Mouse (Mus musculus) cerebellum, adult 18-20 months (tissue): ENCODE results near the gene Cdc27.
"Not testable (repeated sequence)": the region's sequence is repeated elsewhere in the genome, so short reads cannot be mapped to it uniquely, and the experiment has no call there.

ENCODE experiments used
- DNase-seq, 2 experiments: peaks; one replicate each; pipeline ENCODE4 v3.0.0; 2021

The Cdc27 gene

GRCm38 (mm10) chr11:104550406-104550974 lies at the start of gene Cdc27, which contains the start of gene Myl4:
TSS of gene Cdc27 (minus strand) at chr11:104550620.
TSS of gene Myl4 (plus strand) at chr11:104550663.
- peak; percentile 93 to 100 for DNase-seq

- DNase-seq = peak; percentile 35 to 39
Measured at GRCm38 (mm10) chr11:104599265-104599945, 49.0 kb upstream of the Cdc27 start.

DNA sequence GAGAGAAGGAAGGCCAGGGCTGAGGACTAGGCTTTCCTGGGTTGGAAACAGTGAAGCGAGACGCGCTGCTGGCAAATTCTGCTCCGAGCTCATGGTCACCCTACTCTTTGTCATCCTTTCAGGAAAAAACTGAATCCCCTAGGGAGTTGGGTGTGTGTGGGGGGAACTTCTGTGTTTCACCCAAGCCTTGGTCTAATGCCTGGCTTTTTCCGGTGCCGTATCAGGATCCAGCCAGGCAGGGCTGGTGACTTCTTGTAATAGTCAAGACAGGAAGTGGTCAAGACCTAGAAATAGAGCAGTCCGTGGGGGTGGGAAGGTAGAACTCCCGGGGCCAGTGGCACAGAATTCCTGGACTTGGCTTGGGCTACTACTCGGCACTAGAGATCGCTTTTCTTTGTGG lies 45.9 kb upstream of the Cdc27 start:
- DNase-seq = no peak

DNA sequence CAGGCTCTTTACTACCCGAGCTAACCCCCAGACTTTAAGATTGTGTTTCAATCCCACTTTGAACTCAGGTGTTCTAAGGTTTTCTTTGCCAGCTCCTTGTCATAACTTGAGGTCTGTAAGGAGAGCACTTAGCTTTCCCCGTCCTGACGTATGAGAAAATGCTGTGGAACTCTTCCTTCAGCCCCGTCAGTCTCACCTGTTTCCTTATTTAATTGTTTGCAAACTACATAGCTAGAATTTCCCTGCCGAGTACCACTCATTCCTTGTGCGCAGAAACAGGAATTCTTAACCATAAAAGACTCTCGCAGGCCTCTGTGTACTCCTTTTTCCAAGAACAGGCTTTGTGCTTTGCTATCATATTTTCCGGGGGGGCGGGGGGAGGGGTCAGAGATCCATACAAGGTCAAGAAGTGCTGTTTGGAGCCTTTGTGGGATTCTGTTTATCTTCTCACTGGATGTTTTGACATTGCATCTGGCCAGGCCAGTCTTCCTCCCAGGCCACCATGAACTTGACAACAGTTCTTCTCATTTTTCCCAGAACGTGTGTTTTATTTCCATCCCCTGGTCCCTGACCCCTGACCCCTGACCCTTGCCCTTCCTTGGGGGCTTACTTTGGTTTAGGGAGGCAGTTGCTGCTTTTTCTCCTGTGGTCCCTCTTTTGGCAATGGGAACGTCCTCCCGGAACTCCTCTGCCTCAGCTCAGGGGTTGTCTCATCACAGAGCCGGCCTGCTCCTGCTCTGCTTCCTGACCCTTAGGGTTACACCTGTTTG lies 41.8 kb upstream of the Cdc27 start:
- no peak for DNase-seq

- peak; percentile 78 to 84 for DNase-seq
Measured at GRCm38 (mm10) chr11:104590148-104590547, 39.7 kb upstream of the Cdc27 start.

- no peak for DNase-seq
Measured at GRCm38 (mm10) chr11:104589570-104589969, 39.1 kb upstream of the Cdc27 start.

GRCm38 (mm10) chr11:104588513-104588912 lies 38.1 kb upstream of the Cdc27 start:
- no peak for DNase-seq

GRCm38 (mm10) chr11:104587904-104588303 lies 37.5 kb upstream of the Cdc27 start:
- no peak for DNase-seq

- DNase-seq = no peak
Measured at GRCm38 (mm10) chr11:104585495-104585894, 35.1 kb upstream of the Cdc27 start.

- DNase-seq = no peak
Measured at GRCm38 (mm10) chr11:104582630-104583364, 32.4 kb upstream of the Cdc27 start.

DNA sequence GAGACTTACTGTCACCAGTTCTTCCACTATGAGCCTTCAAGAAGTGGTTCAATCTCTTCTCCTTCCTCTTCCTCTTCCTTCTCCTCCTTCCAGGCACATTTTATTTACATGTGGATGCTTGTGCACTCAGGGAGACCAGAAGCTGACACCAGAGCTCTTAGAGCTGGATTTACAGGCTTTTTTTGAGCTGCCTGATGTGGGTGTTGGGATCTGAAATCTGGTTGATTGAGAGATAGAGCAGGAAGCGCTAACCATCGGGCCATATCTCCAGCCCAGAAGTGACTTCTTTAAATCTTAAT lies 31.8 kb upstream of the Cdc27 start:
- no peak for DNase-seq

- no peak for DNase-seq
Measured at GRCm38 (mm10) chr11:104581446-104582307, 31.3 kb upstream of the Cdc27 start.

DNA sequence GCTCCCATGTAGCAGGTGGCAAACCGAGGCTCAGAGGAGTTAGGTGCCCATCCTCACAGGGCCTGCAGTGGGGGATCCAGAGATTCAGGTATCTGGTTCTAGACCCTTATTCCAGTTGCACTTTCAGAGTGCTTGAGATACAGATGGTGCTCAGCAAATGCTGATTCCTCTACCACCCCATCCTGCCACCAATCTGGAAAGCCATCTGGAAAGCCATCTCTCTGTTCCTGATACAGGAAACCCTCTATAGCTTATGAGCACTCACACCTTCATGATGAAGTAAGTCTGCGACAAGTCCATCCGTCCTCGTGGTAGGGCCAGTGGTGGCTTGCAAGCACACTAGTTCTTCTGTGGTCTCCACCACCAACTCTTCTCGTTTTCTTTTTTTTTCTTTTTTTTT lies 30.2 kb upstream of the Cdc27 start:
- no peak for DNase-seq

- DNase-seq = no peak
Measured at GRCm38 (mm10) chr11:104580091-104580490, 29.7 kb upstream of the Cdc27 start.

GRCm38 (mm10) chr11:104579575-104579974 lies 29.2 kb upstream of the Cdc27 start:
- no peak for DNase-seq

- no peak for DNase-seq
Measured at GRCm38 (mm10) chr11:104579084-104579483, 28.7 kb upstream of the Cdc27 start.

- DNase-seq = no peak
Measured at GRCm38 (mm10) chr11:104578074-104578473, 27.7 kb upstream of the Cdc27 start.

DNA sequence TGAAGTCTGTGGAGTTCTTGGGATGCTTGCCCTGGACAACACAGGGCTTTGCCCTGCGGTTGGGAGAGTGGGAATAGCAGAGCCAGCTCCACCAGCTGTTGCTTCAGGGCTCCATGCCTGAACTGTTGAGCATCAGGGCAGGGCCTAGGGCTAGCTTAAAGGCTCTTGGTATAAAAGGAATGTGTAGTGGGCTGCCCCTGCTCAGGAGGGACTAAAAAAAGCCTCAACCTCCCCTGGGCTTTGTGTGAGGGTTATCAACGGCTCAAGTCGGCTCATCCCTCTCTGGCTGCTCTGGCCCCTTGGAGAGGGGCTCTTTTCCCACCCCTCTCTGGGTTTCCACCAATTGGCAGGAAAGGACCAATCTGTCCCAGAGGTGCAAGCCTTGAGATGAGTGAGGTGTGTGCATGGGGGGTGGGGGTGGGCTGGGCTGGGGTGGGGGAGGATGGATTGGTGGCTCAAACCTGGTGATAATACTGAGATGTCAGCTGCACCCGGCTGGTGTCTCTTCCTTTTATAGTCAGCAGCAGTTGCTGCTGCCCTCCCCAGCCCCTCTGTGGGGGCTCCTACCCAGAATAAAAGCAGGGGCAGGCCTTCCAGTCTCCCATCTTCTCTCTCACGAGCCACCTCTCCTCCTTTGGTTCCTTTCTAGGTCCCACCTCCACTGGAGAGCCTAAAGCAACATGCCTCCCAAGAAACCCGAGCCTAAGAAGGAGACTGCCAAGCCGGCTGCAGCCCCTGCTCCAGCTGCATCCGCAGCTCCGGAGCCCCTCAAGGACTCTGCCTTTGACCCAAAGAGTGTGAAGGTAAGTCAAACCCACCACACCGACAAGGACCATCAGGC lies 26.6 kb upstream of the Cdc27 start:
- DNase-seq = no peak

DNA sequence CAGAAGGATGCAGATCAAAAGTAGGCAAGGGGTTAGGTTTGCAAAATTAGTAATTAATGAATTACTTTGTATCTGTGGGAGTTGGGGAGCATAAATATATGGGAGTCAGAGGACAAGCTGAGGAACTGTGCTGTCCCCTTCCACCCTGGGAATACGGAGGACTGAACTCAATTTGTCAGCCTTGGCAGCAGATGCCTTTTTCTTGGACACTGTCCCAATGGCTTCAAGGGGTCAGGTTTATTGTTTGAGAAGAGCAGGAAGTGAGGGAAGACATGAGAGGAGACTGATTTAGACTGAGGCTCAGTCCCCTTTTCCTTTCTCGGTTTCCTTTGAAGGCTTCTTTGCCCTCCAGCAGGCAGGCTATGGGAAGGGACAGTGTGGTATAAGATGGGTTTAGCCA lies 22.1 kb upstream of the Cdc27 start:
- no peak for DNase-seq

DNA sequence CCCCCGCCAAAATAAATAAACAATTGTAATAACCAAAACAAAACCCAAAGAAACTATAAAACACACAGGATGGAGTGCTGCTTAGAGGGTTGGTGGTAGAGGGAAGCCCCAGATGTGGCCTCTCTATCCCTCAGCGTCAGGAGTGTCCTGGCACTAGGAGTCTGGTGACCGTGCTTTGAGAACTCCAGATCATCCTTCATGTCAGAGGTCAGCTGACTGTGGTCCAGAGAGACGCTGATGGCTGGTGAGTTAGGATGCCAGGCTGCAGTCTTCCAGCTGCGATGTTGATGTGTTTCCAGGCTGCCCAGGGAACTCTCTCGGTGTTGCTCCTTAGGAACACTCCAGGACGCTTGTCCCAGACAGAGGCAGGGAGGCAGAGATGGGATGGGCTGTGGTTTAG lies 21.7 kb upstream of the Cdc27 start:
- no peak for DNase-seq

DNA sequence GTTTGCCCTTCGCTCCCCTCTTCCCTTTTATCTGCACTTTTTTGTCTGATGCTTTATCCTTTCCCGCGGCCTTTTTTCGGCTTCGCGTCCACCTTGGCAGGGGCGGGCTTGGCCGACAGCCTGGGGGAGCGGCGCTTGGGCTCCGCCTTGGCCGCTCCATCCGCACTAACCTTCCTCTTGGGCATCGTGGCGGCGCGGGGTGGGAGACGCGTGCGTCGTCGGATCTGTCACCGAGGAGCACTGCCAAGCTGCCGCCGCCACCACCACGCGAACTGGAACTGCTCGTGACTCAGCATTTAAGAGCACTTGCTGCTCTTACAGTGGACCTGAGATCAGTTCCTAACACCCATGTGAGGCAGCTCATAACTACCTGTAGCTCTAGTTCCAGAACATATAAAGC lies 21.0 kb upstream of the Cdc27 start:
- DNase-seq = peak; percentile 9 to 10

DNA sequence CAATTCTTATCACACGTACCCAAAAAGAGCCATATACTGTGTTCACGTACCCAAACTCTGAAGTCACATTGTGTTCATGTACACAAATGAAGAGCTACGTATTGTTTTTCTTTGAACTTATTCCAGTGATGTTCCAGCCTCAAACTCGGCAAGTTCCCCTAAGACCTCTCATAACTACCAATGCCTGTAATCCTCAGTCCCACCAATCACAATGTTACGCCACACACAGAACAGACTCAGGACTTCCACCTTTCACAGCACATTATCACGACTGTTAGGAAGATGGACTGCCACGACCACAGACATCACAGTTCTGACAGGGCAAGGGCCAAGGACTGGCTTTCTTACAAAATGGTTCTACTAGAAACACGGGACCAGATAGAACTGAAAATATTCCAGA lies 20.1 kb upstream of the Cdc27 start:
- not testable (repeated sequence) for DNase-seq
